Mouse (Mus musculus) spleen, embryonic (tissue): ENCODE measurements at regions not wholly inside any gene's neighbourhood (a gene's known extent, or its start where the extent isn't known, plus 50 kb on each side); places are given as distances from the start of the nearest gene placed in this dataset.

ENCODE experiments used
- CTCF ChIA-PET: fragments of 350-600 bp; sonication (Branson Sonifier 250); formaldehyde crosslinking; loops from one replicate; lab custom pipeline; 2022; lab: Charles Lee

GRCm38 (mm10) chr7:39866674-39867428, 349.3 kb downstream of the Zfp619 start:
- CTCF ChIA-PET = no interaction called here

GRCm38 (mm10) chr7:39867451-39867850, 349.9 kb downstream of the Zfp619 start:
- CTCF ChIA-PET = no interaction called here

- CTCF ChIA-PET = no interaction called here
These were observed 364.5 kb downstream of the Zfp619 start for GRCm38 (mm10) chr7:39882113-39882512.

- CTCF ChIA-PET = no interaction called here
These were observed 376.8 kb downstream of the Zfp619 start for GRCm38 (mm10) chr7:39894208-39894896.

GRCm38 (mm10) chr7:39896918-39897317, 379.4 kb downstream of the Zfp619 start:
- CTCF ChIA-PET = no interaction called here

GRCm38 (mm10) chr7:39898268-39898667, 380.7 kb downstream of the Zfp619 start:
- CTCF ChIA-PET = no interaction called here

- CTCF ChIA-PET = no interaction called here
These were observed 416.4 kb downstream of the Zfp619 start for GRCm38 (mm10) chr7:39933946-39934345.

GRCm38 (mm10) chr7:39937262-39937661, 419.7 kb downstream of the Zfp619 start:
- CTCF ChIA-PET = no interaction called here

- CTCF ChIA-PET = no interaction called here
These were observed 424.8 kb downstream of the Zfp619 start for GRCm38 (mm10) chr7:39942262-39942900.

- CTCF ChIA-PET = no interaction called here
These were observed 436.5 kb downstream of the Zfp619 start for GRCm38 (mm10) chr7:39954110-39954509.

GRCm38 (mm10) chr7:39954931-39955330, 437.4 kb downstream of the Zfp619 start:
- CTCF ChIA-PET = no interaction called here

GRCm38 (mm10) chr7:39978121-39978520, 460.6 kb downstream of the Zfp619 start:
- CTCF ChIA-PET = no interaction called here

- CTCF ChIA-PET = no interaction called here
These were observed 464.1 kb downstream of the Zfp619 start for GRCm38 (mm10) chr7:39981647-39982046.
